Mouse (Mus musculus): ENCODE measurements around the gene Sugct. TPM values are rescaled to one million over a fixed set of nuclear protein-coding genes. Genes with fewer than 3 reads are reported as not detected.

Sugct gene
- polyA plus RNA-seq, 1 experiment = 1.0 TPM

- no peaks in the 10 kb centered on the region for H3K27me3 ChIP-seq (ENCODE audit: control insufficient read depth, insufficient read depth, insufficient read length)
- H3K4me3 ChIP-seq = no peak overlapping the region
- peaks cover 20% of the 10 kb centered on the region for H3K79me2 ChIP-seq (ENCODE audit: control insufficient read depth, insufficient read depth)
- H3K36me3 ChIP-seq (ENCODE audit: control insufficient read depth, insufficient read depth) = no peaks in the 10 kb centered on the region
- no peak overlapping the region for H3K4me2 ChIP-seq (ENCODE audit: low read depth)
- TF ChIP-seq POLR2A (IDR thresholded peaks at IDR 0.05; ENCODE audit: insufficient read length, low read depth) = no peak
- no peak for TF ChIP-seq TCF3 (IDR thresholded peaks at IDR 0.05; ENCODE audit: insufficient read length, low read depth)
- TF ChIP-seq USF1 (IDR thresholded peaks at IDR 0.05; ENCODE audit: low read depth) = no peak
- TF ChIP-seq SRF (IDR thresholded peaks at IDR 0.05; ENCODE audit: control insufficient read depth, insufficient read length, low read depth) = no peak
- TF ChIP-seq CEBPB (IDR thresholded peaks at IDR 0.05; ENCODE audit: insufficient read depth, poor library complexity, severe bottlenecking) = no peak
- no peak for TF ChIP-seq TCF12 (IDR thresholded peaks at IDR 0.05; ENCODE audit: insufficient read depth, poor library complexity, severe bottlenecking)
- TF ChIP-seq POLR2AphosphoS2 (IDR thresholded peaks at IDR 0.05; ENCODE audit: insufficient read length, low read depth) = no peak
- TF ChIP-seq MYOG (IDR thresholded peaks at IDR 0.05; ENCODE audit: control insufficient read depth in 1 of 3, insufficient read depth in 1 of 3, insufficient read length in 2 of 3, low read depth in 2 of 3) = no peak
- no peak for TF ChIP-seq E2F4 (IDR thresholded peaks at IDR 0.05; ENCODE audit: insufficient read depth)
- TF ChIP-seq MYOD1 (IDR thresholded peaks at IDR 0.05; ENCODE audit: control insufficient read depth in 1 of 3, insufficient read length in 2 of 3, low read depth in 2 of 3) = no peak
- no peak for TF ChIP-seq REST (IDR thresholded peaks at IDR 0.05; ENCODE audit: insufficient read depth, insufficient read length)
- no peak for TF ChIP-seq MAX (IDR thresholded peaks at IDR 0.05; ENCODE audit: low read depth)
- H3ac ChIP-seq (ENCODE audit: control insufficient read depth, insufficient read length) = no peak overlapping the region
These were observed 13.5 kb upstream of the Sugct start for GRCm38 (mm10) chr13:17708784-17709311.

- no peak overlapping the region for H3ac ChIP-seq (ENCODE audit: control insufficient read depth, insufficient read length)
- H3K36me3 ChIP-seq (ENCODE audit: control insufficient read depth, insufficient read depth) = no peaks in the 10 kb centered on the region
- H3K79me2 ChIP-seq (ENCODE audit: control insufficient read depth, insufficient read depth) = peaks cover 25% of the 10 kb centered on the region
- H3K4me3 ChIP-seq = no peak overlapping the region
- H3K27me3 ChIP-seq (ENCODE audit: control insufficient read depth, insufficient read depth, insufficient read length) = no peaks in the 10 kb centered on the region
- no peak for TF ChIP-seq MAX (IDR thresholded peaks at IDR 0.05; ENCODE audit: low read depth)
- no peak for TF ChIP-seq TCF3 (IDR thresholded peaks at IDR 0.05; ENCODE audit: insufficient read length, low read depth)
- TF ChIP-seq REST (IDR thresholded peaks at IDR 0.05; ENCODE audit: insufficient read depth, insufficient read length) = no peak
- TF ChIP-seq USF1 (IDR thresholded peaks at IDR 0.05; ENCODE audit: low read depth) = no peak
- no peak for TF ChIP-seq POLR2A (IDR thresholded peaks at IDR 0.05; ENCODE audit: insufficient read length, low read depth)
- TF ChIP-seq MYOD1 (IDR thresholded peaks at IDR 0.05; ENCODE audit: control insufficient read depth in 1 of 3, insufficient read length in 2 of 3, low read depth in 2 of 3) = no peak
- no peak for TF ChIP-seq POLR2AphosphoS2 (IDR thresholded peaks at IDR 0.05; ENCODE audit: insufficient read length, low read depth)
- no peak for TF ChIP-seq SRF (IDR thresholded peaks at IDR 0.05; ENCODE audit: control insufficient read depth, insufficient read length, low read depth)
- TF ChIP-seq CEBPB (IDR thresholded peaks at IDR 0.05; ENCODE audit: insufficient read depth, poor library complexity, severe bottlenecking) = no peak
- no peak for TF ChIP-seq TCF12 (IDR thresholded peaks at IDR 0.05; ENCODE audit: insufficient read depth, poor library complexity, severe bottlenecking)
- TF ChIP-seq E2F4 (IDR thresholded peaks at IDR 0.05; ENCODE audit: insufficient read depth) = no peak
- TF ChIP-seq MYOG (IDR thresholded peaks at IDR 0.05; ENCODE audit: control insufficient read depth in 1 of 3, insufficient read depth in 1 of 3, insufficient read length in 2 of 3, low read depth in 2 of 3) = no peak
- peak overlapping the region; percentile 41 for H3K4me2 ChIP-seq (ENCODE audit: low read depth)
These were observed 10.0 kb upstream of the Sugct start for GRCm38 (mm10) chr13:17705188-17705826.

GRCm38 (mm10) chr13:17702311-17702710 lies 7.0 kb upstream of the Sugct start:
- Histone ChIP-seq H3K79me2 (ENCODE audit: control insufficient read depth, insufficient read depth) (peaks cover 43% of the 10 kb centered on the region), H3K27me3 (ENCODE audit: control insufficient read depth, insufficient read depth, insufficient read length) (no peaks in the 10 kb centered on the region), H3ac (ENCODE audit: control insufficient read depth, insufficient read length) (no peak overlapping the region), H3K4me3 (no peak overlapping the region), H3K4me2 (ENCODE audit: low read depth) (no peak overlapping the region), H3K36me3 (ENCODE audit: control insufficient read depth, insufficient read depth) (no peaks in the 10 kb centered on the region)
- TF ChIP-seq REST (IDR thresholded peaks at IDR 0.05; ENCODE audit: insufficient read depth, insufficient read length) (no peak), TCF12 (IDR thresholded peaks at IDR 0.05; ENCODE audit: insufficient read depth, poor library complexity, severe bottlenecking) (no peak), TCF3 (IDR thresholded peaks at IDR 0.05; ENCODE audit: insufficient read length, low read depth) (no peak), E2F4 (IDR thresholded peaks at IDR 0.05; ENCODE audit: insufficient read depth) (no peak), MAX (IDR thresholded peaks at IDR 0.05; ENCODE audit: low read depth) (no peak), MYOD1 (IDR thresholded peaks at IDR 0.05; ENCODE audit: control insufficient read depth in 1 of 3, insufficient read length in 2 of 3, low read depth in 2 of 3) (no peak), SRF (IDR thresholded peaks at IDR 0.05; ENCODE audit: control insufficient read depth, insufficient read length, low read depth) (no peak), POLR2A (IDR thresholded peaks at IDR 0.05; ENCODE audit: insufficient read length, low read depth) (no peak), CEBPB (IDR thresholded peaks at IDR 0.05; ENCODE audit: insufficient read depth, poor library complexity, severe bottlenecking) (no peak), MYOG (IDR thresholded peaks at IDR 0.05; ENCODE audit: control insufficient read depth in 1 of 3, insufficient read depth in 1 of 3, insufficient read length in 2 of 3, low read depth in 2 of 3) (no peak)

GRCm38 (mm10) chr13:17701322-17701721 lies 6.0 kb upstream of the Sugct start:
- H3K79me2 ChIP-seq (ENCODE audit: control insufficient read depth, insufficient read depth) = peaks cover 53% of the 10 kb centered on the region
- H3K36me3 ChIP-seq (ENCODE audit: control insufficient read depth, insufficient read depth) = no peaks in the 10 kb centered on the region
- TF ChIP-seq TCF12 (IDR thresholded peaks at IDR 0.05; ENCODE audit: insufficient read depth, poor library complexity, severe bottlenecking) (no peak), E2F4 (IDR thresholded peaks at IDR 0.05; ENCODE audit: insufficient read depth) (no peak), CEBPB (IDR thresholded peaks at IDR 0.05; ENCODE audit: insufficient read depth, poor library complexity, severe bottlenecking) (no peak), MYOD1 (IDR thresholded peaks at IDR 0.05; ENCODE audit: control insufficient read depth in 1 of 3, insufficient read length in 2 of 3, low read depth in 2 of 3) (no peak), USF1 (IDR thresholded peaks at IDR 0.05; ENCODE audit: low read depth) (no peak), POLR2A (IDR thresholded peaks at IDR 0.05; ENCODE audit: insufficient read length, low read depth) (no peak), POLR2AphosphoS2 (IDR thresholded peaks at IDR 0.05; ENCODE audit: insufficient read length, low read depth) (no peak), SRF (IDR thresholded peaks at IDR 0.05; ENCODE audit: control insufficient read depth, insufficient read length, low read depth) (no peak), MYOG (IDR thresholded peaks at IDR 0.05; ENCODE audit: control insufficient read depth in 1 of 3, insufficient read depth in 1 of 3, insufficient read length in 2 of 3, low read depth in 2 of 3) (no peak), MAX (IDR thresholded peaks at IDR 0.05; ENCODE audit: low read depth) (no peak), TCF3 (IDR thresholded peaks at IDR 0.05; ENCODE audit: insufficient read length, low read depth) (no peak), REST (IDR thresholded peaks at IDR 0.05; ENCODE audit: insufficient read depth, insufficient read length) (no peak)
- H3K27me3 ChIP-seq (ENCODE audit: control insufficient read depth, insufficient read depth, insufficient read length) = no peaks in the 10 kb centered on the region
- no peak overlapping the region for H3K4me2 ChIP-seq (ENCODE audit: low read depth)
- H3ac ChIP-seq (ENCODE audit: control insufficient read depth, insufficient read length) = no peak overlapping the region
- H3K4me3 ChIP-seq = no peak overlapping the region
